Mouse (Mus musculus): ENCODE results near the gene Ptgir.

The Ptgir gene

DNA sequence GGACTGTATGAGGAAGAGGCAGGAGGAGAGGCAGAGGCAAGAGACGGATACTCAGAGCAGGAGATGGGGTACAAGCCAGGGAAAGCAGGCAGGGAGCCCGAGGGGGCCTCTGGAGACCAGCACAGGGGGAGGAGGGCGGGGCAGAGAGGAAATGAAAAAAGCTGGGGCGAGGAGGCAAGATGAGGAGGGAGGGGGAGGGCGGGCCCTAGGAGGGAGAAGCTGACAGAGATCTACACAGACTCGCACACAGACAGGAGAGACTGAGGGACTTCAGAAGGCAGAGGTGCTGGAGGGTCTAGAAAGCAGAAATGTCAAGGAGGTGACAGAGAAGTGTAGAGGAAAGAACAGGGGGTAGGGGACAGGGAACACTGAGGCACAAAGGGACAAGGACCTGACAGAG, at the start of gene Ptgir:
Gene Ptgir, plus strand, starts transcription at position 210 of the 400 bp plus-strand sequence.
- no peak for DNase-seq (ENCODE audit: low read depth in 1 of 2, low spot score in 2 of 2)

- no peak for DNase-seq (ENCODE audit: low read depth in 1 of 2, low spot score in 2 of 2)
Measured at GRCm38 (mm10) chr7:16858336-16858735, 48.0 kb upstream of the Ptgir start.

- no peak for DNase-seq (ENCODE audit: low read depth in 1 of 2, low spot score in 2 of 2)
Measured at GRCm38 (mm10) chr7:16859902-16860651, 46.2 kb upstream of the Ptgir start.

DNA sequence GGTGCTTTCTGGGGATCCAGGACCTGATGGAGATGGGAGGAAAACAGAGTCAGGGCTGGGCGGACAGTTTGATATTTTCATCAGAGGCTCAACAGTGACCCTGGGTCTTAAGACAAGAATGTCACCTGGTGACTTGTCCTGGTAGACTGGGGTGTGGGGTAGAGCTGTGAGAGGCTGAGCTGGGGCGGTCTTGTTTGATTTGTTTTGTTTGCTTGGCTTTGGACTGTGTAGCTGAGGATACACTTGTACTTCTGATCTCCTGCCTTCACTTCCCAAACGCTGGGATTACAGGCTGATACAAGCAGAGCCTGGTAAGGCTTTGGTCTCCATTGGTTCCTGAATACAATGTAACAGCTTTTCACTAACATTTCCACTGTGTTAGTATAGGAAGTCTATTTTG, 38.8 kb upstream of the Ptgir start:
- no peak for DNase-seq (ENCODE audit: low read depth in 1 of 2, low spot score in 2 of 2)

GRCm38 (mm10) chr7:16869497-16869896, 36.8 kb upstream of the Ptgir start:
- no peak for DNase-seq (ENCODE audit: low read depth in 1 of 2, low spot score in 2 of 2)

DNA sequence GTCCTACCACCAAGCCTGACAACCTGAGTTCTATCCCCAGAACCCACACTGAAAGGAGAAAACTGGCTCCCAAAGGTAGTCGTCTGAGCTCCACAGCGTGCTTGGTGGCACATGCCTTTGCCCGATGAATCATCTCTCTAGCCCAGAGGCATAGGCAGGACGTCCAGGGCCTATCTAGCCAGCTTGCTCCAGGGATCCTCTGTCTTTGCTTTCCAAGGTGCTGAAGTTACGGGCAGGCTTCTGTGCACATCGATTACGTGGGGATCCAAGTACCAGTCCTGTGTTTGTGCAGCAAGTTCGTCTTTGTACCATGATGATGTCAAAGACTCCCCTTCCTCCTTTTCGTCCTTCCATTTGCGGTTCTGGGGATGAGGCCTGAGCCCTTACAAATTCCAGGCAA, 34.7 kb upstream of the Ptgir start:
- DNase-seq (ENCODE audit: low read depth in 1 of 2, low spot score in 2 of 2): no peak

DNA sequence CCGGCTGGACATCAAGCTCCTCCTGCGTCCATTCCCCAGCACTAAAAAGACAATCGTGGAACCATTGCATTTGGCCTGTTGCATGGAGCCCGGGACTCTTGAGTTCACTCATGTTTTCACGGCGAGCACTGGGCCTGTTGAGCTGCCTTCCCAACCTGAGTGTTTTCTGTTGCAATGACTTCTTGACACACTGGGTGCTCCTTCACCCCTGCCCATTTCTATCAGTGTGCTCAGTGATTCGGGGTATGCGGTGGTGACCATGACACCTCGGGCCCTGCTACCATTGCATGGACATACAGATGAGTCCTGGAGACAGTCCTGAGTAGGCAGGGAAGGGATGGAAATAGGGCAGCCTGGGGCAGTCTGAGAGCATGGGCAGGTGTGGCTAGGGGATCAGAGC, 33.8 kb upstream of the Ptgir start:
- no peak for DNase-seq (ENCODE audit: low read depth in 1 of 2, low spot score in 2 of 2)

- no peak for DNase-seq (ENCODE audit: low read depth in 1 of 2, low spot score in 2 of 2)
Measured at GRCm38 (mm10) chr7:16873392-16873791, 32.9 kb upstream of the Ptgir start.

DNA sequence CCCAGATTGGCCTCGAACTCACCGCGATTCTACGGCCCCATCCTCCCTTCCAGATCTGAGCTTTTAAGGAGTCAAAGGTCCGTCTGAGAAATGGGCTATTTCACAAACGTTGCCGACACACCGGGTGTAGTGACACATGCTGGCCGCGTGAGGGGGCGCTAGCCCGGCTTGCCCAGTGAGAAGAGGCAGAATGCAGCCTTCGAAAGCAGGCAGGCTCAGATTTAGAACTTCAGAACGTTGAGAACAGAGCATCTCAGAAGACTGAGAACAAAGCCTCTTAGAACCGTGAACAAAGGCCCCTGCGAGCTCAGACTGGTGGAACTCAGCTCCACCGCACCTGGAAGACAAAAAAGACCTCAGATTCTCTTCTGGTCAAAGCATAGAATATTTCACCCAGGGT, 32.1 kb upstream of the Ptgir start:
- DNase-seq (ENCODE audit: low read depth in 1 of 2, low spot score in 2 of 2): peak; percentile 41 to 74

DNA sequence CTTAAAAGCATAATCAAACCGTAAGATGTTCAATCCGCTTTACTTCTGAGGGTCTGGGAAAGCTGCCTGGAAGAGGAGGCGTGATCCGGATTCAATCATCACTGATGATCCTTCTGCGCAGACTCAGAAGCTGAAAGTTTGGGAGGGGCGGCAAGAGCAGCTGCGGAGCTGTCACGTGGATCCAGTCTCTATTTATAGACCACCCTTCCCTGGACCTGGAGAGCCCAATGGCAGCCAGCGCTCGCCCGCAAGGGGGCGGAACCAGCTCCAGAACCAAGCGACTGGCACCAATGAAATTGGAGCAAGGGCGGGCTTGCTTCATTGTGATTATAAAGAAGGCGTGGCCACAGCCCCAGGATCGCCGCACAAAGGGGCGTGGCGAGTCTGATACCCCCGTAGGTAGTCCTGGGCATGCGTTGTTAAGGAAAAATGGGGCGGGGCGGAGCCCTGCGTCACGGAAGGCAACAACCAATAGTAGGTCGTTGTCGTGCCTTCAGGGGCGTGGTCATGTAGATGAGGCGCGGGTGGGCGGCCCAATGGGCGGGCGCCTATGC, 31.5 kb upstream of the Ptgir start:
- DNase-seq (ENCODE audit: low read depth in 1 of 2, low spot score in 2 of 2): peak; percentile 97 to 99

DNA sequence AGATGAGACGGTGACA, 31.2 kb upstream of the Ptgir start, which contains the start of gene Dact3:
Gene Dact3, plus strand, starts transcription at position 8 of the 16 bp plus-strand sequence.
- no peak for DNase-seq (ENCODE audit: low read depth in 1 of 2, low spot score in 2 of 2)

- no peak for DNase-seq (ENCODE audit: low read depth in 1 of 2, low spot score in 2 of 2)
Measured at GRCm38 (mm10) chr7:16875326-16875725, 31.0 kb upstream of the Ptgir start.

GRCm38 (mm10) chr7:16876006-16876405, 30.3 kb upstream of the Ptgir start:
- DNase-seq (ENCODE audit: low read depth in 1 of 2, low spot score in 2 of 2): no peak

DNA sequence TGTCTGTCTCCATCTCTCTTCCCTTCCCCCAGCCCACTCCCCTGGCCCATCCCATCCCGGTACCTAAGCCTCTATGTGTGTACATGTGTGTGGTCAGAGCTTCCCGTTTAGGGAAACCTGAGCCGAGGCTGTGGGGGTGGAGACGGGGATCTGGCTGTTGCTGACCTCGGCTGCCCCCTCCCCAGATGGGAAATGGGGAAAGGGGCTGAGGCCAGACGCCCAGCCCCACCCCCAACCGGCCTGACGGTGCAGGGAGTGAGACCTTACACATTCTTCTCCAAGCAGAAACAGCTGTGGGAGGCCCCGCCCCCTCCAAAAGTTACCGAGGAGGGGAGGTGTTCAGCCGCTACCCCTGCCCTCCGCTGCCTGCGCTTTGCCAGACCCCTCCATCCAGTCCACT, 29.7 kb upstream of the Ptgir start:
- no peak for DNase-seq (ENCODE audit: low read depth in 1 of 2, low spot score in 2 of 2)

DNA sequence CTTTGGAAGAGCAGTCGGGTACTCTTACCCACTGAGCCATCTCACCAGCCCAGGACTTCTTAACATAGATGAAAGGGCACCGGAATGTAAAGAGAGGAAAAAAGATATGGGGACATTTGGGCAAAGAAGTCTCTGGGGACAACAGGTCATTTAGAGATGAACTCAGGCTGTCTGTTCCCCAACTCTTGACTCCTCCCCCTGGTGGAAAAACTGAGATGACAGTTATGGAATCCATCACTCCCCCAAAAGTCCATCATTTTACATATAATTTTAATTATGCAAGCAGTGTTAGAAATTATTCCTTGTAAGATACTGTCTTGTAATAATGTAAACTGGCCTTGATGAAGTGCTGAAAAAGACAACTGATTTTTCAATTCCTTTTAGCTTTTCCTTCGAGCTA, 28.6 kb upstream of the Ptgir start:
- no peak for DNase-seq (ENCODE audit: low read depth in 1 of 2, low spot score in 2 of 2)

GRCm38 (mm10) chr7:16879796-16880547, 26.3 kb upstream of the Ptgir start:
- DNase-seq (ENCODE audit: low read depth in 1 of 2, low spot score in 2 of 2): no peak

GRCm38 (mm10) chr7:16880615-16881014, 25.7 kb upstream of the Ptgir start:
- DNase-seq (ENCODE audit: low read depth in 1 of 2, low spot score in 2 of 2): no peak

- DNase-seq (ENCODE audit: low read depth in 1 of 2, low spot score in 2 of 2): no peak
Measured at GRCm38 (mm10) chr7:16883162-16883561, 23.1 kb upstream of the Ptgir start.

DNA sequence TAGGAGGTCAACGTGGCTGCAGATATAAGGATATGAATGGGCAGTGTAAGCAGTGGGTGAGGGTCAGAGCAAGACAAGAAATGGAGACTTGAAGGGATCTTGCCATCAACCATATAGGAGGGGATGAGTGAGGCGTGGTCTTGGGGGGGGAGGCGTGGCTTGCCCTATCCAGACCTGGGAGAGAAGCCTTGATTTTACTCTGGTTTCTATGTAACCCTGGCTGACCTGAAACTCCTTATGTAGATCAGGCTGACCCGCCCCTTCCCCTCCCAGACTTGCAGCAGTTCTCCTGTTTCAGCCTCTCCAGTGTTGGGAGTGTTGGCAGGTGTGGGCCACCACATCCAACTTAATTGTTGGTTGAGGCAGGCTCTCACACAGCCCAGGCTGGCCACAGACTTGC, 22.0 kb upstream of the Ptgir start:
- no peak for DNase-seq (ENCODE audit: low read depth in 1 of 2, low spot score in 2 of 2)

- DNase-seq (ENCODE audit: low read depth in 1 of 2, low spot score in 2 of 2): no peak
Measured at GRCm38 (mm10) chr7:16885271-16885776, 21.0 kb upstream of the Ptgir start.

DNA sequence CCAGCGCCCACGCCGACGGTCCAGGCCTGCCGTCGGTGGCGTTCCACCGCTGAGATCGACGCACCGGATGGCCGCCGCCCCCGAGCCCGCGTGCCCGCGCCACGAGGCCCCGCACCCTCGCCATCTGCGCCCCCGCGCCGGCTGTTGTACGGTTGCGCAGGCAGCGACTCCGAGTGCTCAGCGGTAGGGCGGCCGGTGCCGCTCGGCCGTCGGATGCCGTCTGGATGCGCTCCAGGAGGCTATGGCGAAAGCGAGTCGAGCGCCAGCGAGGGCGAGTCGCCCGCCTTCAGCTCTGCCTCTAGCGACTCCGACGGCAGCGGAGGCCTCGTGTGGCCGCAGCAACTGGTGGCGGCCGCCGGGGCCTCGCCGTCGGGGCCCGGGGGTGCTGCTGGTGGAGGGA, 20.4 kb upstream of the Ptgir start:
- DNase-seq (ENCODE audit: low read depth in 1 of 2, low spot score in 2 of 2): no peak

DNA sequence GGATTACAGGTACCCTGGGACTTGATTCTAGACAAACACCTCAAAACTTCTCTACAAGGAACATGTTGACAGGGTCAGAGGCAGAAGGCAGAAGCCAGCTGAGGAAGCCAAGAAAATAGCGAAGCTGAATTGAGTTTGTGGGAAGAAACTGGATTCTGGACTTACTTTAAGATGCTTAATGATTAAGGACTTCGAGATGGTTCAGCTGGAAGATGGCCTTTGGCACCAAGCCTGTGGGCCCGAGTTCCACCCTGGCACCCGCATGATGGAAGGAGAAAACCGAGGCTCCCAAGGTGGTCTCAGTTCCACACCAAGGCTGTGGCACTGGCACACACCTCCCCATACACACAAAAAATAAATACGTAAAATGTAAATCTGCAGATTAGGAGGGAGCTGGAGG, 15.8 kb upstream of the Ptgir start:
- no peak for DNase-seq (ENCODE audit: low read depth in 1 of 2, low spot score in 2 of 2)

GRCm38 (mm10) chr7:16890944-16891343, 15.3 kb upstream of the Ptgir start:
- DNase-seq (ENCODE audit: low read depth in 1 of 2, low spot score in 2 of 2): no peak
